Comparison of ENCODE assay signal across 18 mouse cellular contexts in the genomic region with DNA sequence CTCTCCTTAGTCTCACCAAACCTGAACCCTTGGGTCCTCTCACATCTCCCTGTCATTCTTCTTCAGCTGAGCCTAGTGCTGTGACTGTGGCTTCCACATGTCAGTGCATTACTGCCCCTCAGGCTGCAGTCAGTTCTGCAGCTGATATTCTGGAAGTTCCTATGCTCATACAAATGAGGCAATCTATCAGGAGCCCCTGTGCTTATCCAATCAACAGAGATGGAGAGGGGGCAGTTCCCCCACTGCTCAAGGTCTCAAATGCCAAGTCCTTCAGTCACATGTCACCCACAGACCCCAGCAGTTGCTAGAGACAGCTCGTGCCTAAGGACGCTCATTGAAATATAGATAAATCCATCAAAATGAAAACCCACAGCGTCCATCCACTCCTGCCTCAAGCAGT.
"Had no signal": no experiment of that assay in that cellular context is flagged by ENCODE, and none has a peak within 500 bp of the region (broad histone marks: within the 10 kb centered on the region; RNA-seq: fewer than 3 reads in every experiment).

No protein-coding gene starts in this region.

- DNase-seq: kidney, adult 11 months; kidney, adult 8-10 months; kidney, postnatal 10 days; kidney, postnatal 36 days; liver; lung, adult 18-20 months; lung, postnatal 4 days; thymus, adult 18-20 months; thymus, postnatal 36 days had no signal

- H3K36me3 ChIP-seq: intestine, embryonic 15.5 days; kidney, embryonic 15.5 days; limb, embryonic 10.5 days; limb, embryonic 13.5 days; liver, embryonic 12.5 days; liver, embryonic 15.5 days; midbrain, embryonic 13.5 days; neural tube, embryonic 12.5 days; neural tube, embryonic 15.5 days had no signal

- H3K27me3 ChIP-seq: intestine, embryonic 15.5 days; kidney, embryonic 15.5 days; limb, embryonic 13.5 days; liver, embryonic 12.5 days; liver, embryonic 15.5 days; midbrain, embryonic 13.5 days; neural tube, embryonic 12.5 days; neural tube, embryonic 15.5 days had no signal

- H3K4me1 ChIP-seq: intestine, embryonic 15.5 days; kidney, embryonic 15.5 days; limb, embryonic 10.5 days; limb, embryonic 13.5 days; liver, embryonic 12.5 days; liver, embryonic 15.5 days; midbrain, embryonic 13.5 days; neural tube, embryonic 12.5 days; neural tube, embryonic 15.5 days had no signal

- H3K9ac ChIP-seq: intestine, embryonic 15.5 days; kidney, embryonic 15.5 days; limb, embryonic 13.5 days; liver, embryonic 12.5 days; liver, embryonic 15.5 days; midbrain, embryonic 13.5 days; neural tube, embryonic 12.5 days; neural tube, embryonic 15.5 days had no signal

- ATAC-seq: intestine, embryonic 15.5 days; liver, embryonic 12.5 days; midbrain, embryonic 13.5 days had no signal

- H3K4me2 ChIP-seq: intestine, embryonic 15.5 days; kidney, embryonic 15.5 days; limb, embryonic 13.5 days; liver, embryonic 12.5 days; liver, embryonic 15.5 days; midbrain, embryonic 13.5 days; neural tube, embryonic 12.5 days; neural tube, embryonic 15.5 days had no signal

- H3K4me3 ChIP-seq: intestine, embryonic 15.5 days; kidney, embryonic 15.5 days; limb, embryonic 10.5 days; limb, embryonic 13.5 days; liver, embryonic 12.5 days; liver, embryonic 15.5 days; midbrain, embryonic 13.5 days; neural tube, embryonic 12.5 days; neural tube, embryonic 15.5 days had no signal

- H3K27ac ChIP-seq: intestine, embryonic 15.5 days; kidney, embryonic 15.5 days; limb, embryonic 10.5 days; limb, embryonic 13.5 days; liver, embryonic 12.5 days; liver, embryonic 15.5 days; midbrain, embryonic 13.5 days; neural tube, embryonic 12.5 days; neural tube, embryonic 15.5 days had no signal

- H3K9me3 ChIP-seq: intestine, embryonic 15.5 days; kidney, embryonic 15.5 days; limb, embryonic 10.5 days; limb, embryonic 13.5 days; liver, embryonic 12.5 days; liver, embryonic 15.5 days; midbrain, embryonic 13.5 days; neural tube, embryonic 12.5 days; neural tube, embryonic 15.5 days had no signal
